Mouse (Mus musculus): ENCODE measurements around the gene Rnf216. TPM values are rescaled to one million over a fixed set of nuclear protein-coding genes. Genes with fewer than 3 reads are reported as not detected.

Rnf216 gene
- total and polyA plus RNA-seq, 2 experiments from 2014 or later, result 27.5 to 40.7 TPM

DNA sequence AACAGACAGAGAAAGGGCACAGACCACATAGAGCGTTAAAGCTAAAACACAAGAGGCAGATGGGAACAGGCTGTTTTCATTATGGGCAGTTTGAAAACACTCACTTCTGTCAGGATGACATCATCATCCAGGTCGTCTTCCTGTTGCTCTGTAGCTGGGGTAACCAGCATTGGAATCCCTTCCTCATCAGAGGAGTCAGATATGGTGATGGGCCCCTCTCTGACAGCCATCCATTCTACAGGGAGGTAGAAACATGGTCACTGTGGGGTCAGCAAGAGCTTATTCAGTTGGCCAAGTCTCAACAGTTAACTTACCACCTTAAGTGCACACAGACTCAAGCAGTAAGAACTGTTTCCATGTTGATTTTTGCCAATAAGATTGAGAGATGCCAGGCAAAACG, 19.9 kb downstream of the Rnf216 start:
- TF ChIP-seq CTCF (IDR thresholded peaks at IDR 0.05), result no peak
- 66% methylated on average over 3 of the region's 3 CpGs for WGBS
- no peak for DNase-seq (ENCODE audit: low spot score)
- no peaks in the 10 kb centered on the region for H3K27me3 ChIP-seq (ENCODE audit: insufficient read depth, low read length)
- no peak overlapping the region for H3K9ac ChIP-seq (replicated peaks; ENCODE audit: low read length, poor library complexity, severe bottlenecking)
- H3K4me3 ChIP-seq (ENCODE audit: low read depth, low read length), result no peak overlapping the region
- H3K4me2 ChIP-seq (ENCODE audit: low read depth, low read length, poor library complexity, severe bottlenecking), result no peak overlapping the region
- no peaks in the 10 kb centered on the region for H3K4me1 ChIP-seq (ENCODE audit: insufficient read depth, low read length)
- H3K9me3 ChIP-seq (ENCODE audit: low read length), result no peaks in the 10 kb centered on the region
- no peak overlapping the region for H3K27ac ChIP-seq (ENCODE audit: low read depth, low read length)
- no peak for ATAC-seq (ENCODE audit: low FRiP score)
- peaks cover 20% of the 10 kb centered on the region for H3K36me3 ChIP-seq (ENCODE audit: insufficient read depth, low read length)

DNA sequence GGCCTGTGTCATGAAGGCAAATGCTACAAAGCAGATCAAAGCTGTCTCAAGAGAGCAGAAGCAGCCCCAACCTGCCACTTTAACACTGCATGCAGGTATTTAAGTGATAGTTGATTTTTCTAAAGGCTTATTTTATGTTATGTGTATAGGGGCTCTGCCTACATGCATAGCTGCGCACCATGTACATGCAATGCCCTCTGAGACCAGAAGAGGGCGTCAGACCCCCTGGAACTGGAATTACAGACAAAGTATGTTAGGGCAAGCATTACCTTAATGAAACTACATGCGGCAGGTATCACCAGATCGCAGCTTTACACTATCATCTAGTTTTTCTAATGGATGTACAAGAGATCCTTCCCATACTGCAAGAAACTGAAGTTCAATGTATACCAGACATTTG, 27.9 kb downstream of the Rnf216 start:
- 66% methylated on average over 4 of the region's 4 CpGs for WGBS
- peak; percentile 49 for DNase-seq (ENCODE audit: low spot score)

DNA sequence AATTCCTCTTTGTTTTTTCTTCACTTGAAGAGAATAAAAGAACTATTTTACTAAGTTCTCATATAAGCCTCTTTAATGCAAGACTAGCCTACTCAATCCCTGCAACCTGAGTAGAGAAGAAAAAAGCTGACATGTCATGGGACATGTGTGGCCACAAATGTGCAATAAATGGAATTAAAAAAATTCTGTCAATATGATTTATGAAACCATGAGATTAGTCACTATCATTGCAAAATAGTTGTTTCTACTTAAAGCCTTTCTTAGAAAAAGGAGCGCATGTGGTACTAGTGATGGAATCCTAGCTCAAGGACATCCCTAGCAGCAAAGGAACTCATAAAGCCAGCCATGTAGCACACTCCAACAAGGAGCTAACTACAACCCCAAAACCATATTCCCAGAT, 33.0 kb downstream of the Rnf216 start:
- H3K9ac ChIP-seq (replicated peaks; ENCODE audit: low read length, poor library complexity, severe bottlenecking), result no peak overlapping the region
- H3K27me3 ChIP-seq (ENCODE audit: insufficient read depth, low read length), result no peaks in the 10 kb centered on the region
- H3K27ac ChIP-seq (ENCODE audit: low read depth, low read length), result no peak overlapping the region
- no peak overlapping the region for H3K4me3 ChIP-seq (ENCODE audit: low read depth, low read length)
- no peaks in the 10 kb centered on the region for H3K4me1 ChIP-seq (ENCODE audit: insufficient read depth, low read length)
- no peak for ATAC-seq (ENCODE audit: low FRiP score)
- no peak for TF ChIP-seq CTCF (IDR thresholded peaks at IDR 0.05)
- no peak for DNase-seq (ENCODE audit: low spot score)
- H3K4me2 ChIP-seq (ENCODE audit: low read depth, low read length, poor library complexity, severe bottlenecking), result no peak overlapping the region
- WGBS, result 97% methylated on average over 1 of the region's 1 CpGs
- H3K36me3 ChIP-seq (ENCODE audit: insufficient read depth, low read length), result peaks cover 40% of the 10 kb centered on the region
- H3K9me3 ChIP-seq (ENCODE audit: low read length), result no peaks in the 10 kb centered on the region

More for the DNA sequence above, 27.9 kb downstream of the Rnf216 start:
- Histone ChIP-seq H3K9me3 (ENCODE audit: low read length) (no peaks in the 10 kb centered on the region), H3K4me1 (ENCODE audit: insufficient read depth, low read length) (no peaks in the 10 kb centered on the region), H3K4me3 (ENCODE audit: low read depth, low read length) (no peak overlapping the region), H3K9ac (replicated peaks; ENCODE audit: low read length, poor library complexity, severe bottlenecking) (no peak overlapping the region), H3K27me3 (ENCODE audit: insufficient read depth, low read length) (no peaks in the 10 kb centered on the region), H3K4me2 (ENCODE audit: low read depth, low read length, poor library complexity, severe bottlenecking) (no peak overlapping the region), H3K27ac (ENCODE audit: low read depth, low read length) (no peak overlapping the region), H3K36me3 (ENCODE audit: insufficient read depth, low read length) (peaks cover 37% of the 10 kb centered on the region)
- peak; percentile 80 for TF ChIP-seq CTCF (IDR thresholded peaks at IDR 0.05)
- ATAC-seq (ENCODE audit: low FRiP score), result no peak

- no peak overlapping the region for H3K4me2 ChIP-seq (ENCODE audit: low read depth, low read length, poor library complexity, severe bottlenecking)
Measured at GRCm38 (mm10) chr5:143076603-143077143, 36.1 kb downstream of the Rnf216 start.

DNA sequence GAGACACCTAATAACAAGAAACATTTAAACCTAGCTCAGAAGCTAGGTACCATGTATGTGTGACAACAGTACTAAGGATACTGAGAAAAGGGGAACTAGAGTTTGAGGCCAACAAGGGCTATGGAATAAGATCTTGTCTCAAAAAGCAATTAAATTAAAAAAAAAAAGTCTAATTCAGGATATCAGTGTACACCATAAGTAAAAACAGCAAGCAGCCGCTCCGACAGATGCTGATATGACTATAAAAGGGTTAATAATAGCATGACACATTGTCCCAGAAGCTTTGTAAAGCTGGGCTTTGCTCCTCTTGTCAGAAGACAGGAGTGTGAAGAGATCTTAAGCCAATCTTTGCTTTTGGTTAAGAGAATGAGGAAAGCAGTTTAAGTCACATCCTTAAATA, 36.8 kb downstream of the Rnf216 start:
- Histone ChIP-seq H3K27ac (ENCODE audit: low read depth, low read length) (no peak overlapping the region), H3K4me3 (ENCODE audit: low read depth, low read length) (no peak overlapping the region), H3K36me3 (ENCODE audit: insufficient read depth, low read length) (peaks cover 43% of the 10 kb centered on the region), H3K4me2 (ENCODE audit: low read depth, low read length, poor library complexity, severe bottlenecking) (no peak overlapping the region), H3K4me1 (ENCODE audit: insufficient read depth, low read length) (no peaks in the 10 kb centered on the region), H3K9ac (replicated peaks; ENCODE audit: low read length, poor library complexity, severe bottlenecking) (no peak overlapping the region), H3K9me3 (ENCODE audit: low read length) (no peaks in the 10 kb centered on the region), H3K27me3 (ENCODE audit: insufficient read depth, low read length) (no peaks in the 10 kb centered on the region)
- ATAC-seq (ENCODE audit: low FRiP score), result no peak
- 94% methylated on average over 2 of the region's 2 CpGs for WGBS
- no peak for TF ChIP-seq CTCF (IDR thresholded peaks at IDR 0.05)
- DNase-seq (ENCODE audit: low spot score), result no peak

More at GRCm38 (mm10) chr5:143076603-143077143, 36.1 kb downstream of the Rnf216 start:
- Histone ChIP-seq H3K27ac (ENCODE audit: low read depth, low read length) (no peak overlapping the region), H3K4me1 (ENCODE audit: insufficient read depth, low read length) (no peaks in the 10 kb centered on the region), H3K36me3 (ENCODE audit: insufficient read depth, low read length) (peaks cover 43% of the 10 kb centered on the region), H3K4me3 (ENCODE audit: low read depth, low read length) (no peak overlapping the region), H3K27me3 (ENCODE audit: insufficient read depth, low read length) (no peaks in the 10 kb centered on the region), H3K9ac (replicated peaks; ENCODE audit: low read length, poor library complexity, severe bottlenecking) (no peak overlapping the region), H3K9me3 (ENCODE audit: low read length) (no peaks in the 10 kb centered on the region)
- TF ChIP-seq CTCF (IDR thresholded peaks at IDR 0.05), result no peak
- no peak for DNase-seq (ENCODE audit: low spot score)
- 95% methylated on average over 3 of the region's 3 CpGs for WGBS
- ATAC-seq (ENCODE audit: low FRiP score), result no peak

GRCm38 (mm10) chr5:143069048-143069447, 43.7 kb downstream of the Rnf216 start:
- WGBS, result 87% methylated on average over 2 of the region's 2 CpGs
- ATAC-seq (ENCODE audit: low FRiP score), result no peak
- no peak overlapping the region for H3K9ac ChIP-seq (replicated peaks; ENCODE audit: low read length, poor library complexity, severe bottlenecking)
- no peaks in the 10 kb centered on the region for H3K27me3 ChIP-seq (ENCODE audit: insufficient read depth, low read length)
- H3K9me3 ChIP-seq (ENCODE audit: low read length), result no peaks in the 10 kb centered on the region
- H3K4me2 ChIP-seq (ENCODE audit: low read depth, low read length, poor library complexity, severe bottlenecking), result no peak overlapping the region
- H3K27ac ChIP-seq (ENCODE audit: low read depth, low read length), result no peak overlapping the region
- H3K4me1 ChIP-seq (ENCODE audit: insufficient read depth, low read length), result no peaks in the 10 kb centered on the region
- no peak for DNase-seq (ENCODE audit: low spot score)
- peaks cover 29% of the 10 kb centered on the region for H3K36me3 ChIP-seq (ENCODE audit: insufficient read depth, low read length)
- TF ChIP-seq CTCF (IDR thresholded peaks at IDR 0.05), result no peak
- H3K4me3 ChIP-seq (ENCODE audit: low read depth, low read length), result no peak overlapping the region
